Mouse (Mus musculus) lung, adult 2 months (tissue): ENCODE results near the gene Crygd.

Source experiments
- CTCF ChIP-seq: fragments of 200-500 bp; IDR thresholded peaks from 2 replicates; pipeline ENCODE4 v1.5.1; 2011; ENCODE audit warnings: mild to moderate bottlenecking, low read length, control low read depth; ENCODE audit not compliant: insufficient read depth
- POLR2A ChIP-seq: fragments of 200-500 bp; IDR thresholded peaks from 2 replicates; pipeline ENCODE4 v1.6.1; 2011; ENCODE audit warnings: low read depth, mild to moderate bottlenecking, control low read depth, low read length, borderline replicate concordance; ENCODE audit errors: extremely low read depth

GRCm38 (mm10) chr1:65075607-65076006 is 12.4 kb upstream of the Crygd start:
- TF ChIP-seq POLR2A (no peak), CTCF (no peak)
